Mouse (Mus musculus) lung, adult 18-20 months (tissue): Measurements from ENCODE around the gene Gm28048.

ENCODE experiments used
- DNase-seq, 2 experiments: peaks; one replicate each; pipeline ENCODE4 v3.0.0; 2022; ENCODE audit warnings: mixed read lengths in 2 of 2

Gene Gm28048

DNA sequence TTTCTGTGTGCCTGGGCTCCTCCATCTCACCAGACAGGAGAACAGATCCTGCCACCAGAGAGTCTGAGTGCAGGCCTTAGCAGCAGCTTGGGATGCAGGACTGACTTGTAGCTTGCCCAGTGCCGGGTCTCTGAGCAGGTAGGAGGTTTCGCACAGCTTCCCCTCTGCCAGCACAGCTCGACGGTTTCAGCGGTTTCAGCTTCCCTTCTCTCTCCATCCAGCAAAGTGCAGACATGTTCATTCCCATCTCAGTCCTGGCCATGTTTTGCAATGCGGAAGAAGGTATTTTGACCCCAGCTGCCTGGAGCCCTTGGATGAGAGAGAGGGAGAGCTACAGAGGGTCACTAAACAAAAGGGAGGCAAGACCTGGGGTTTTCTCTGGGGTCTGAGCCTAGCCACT, 151.2 kb downstream of the Gm28048 start:
- DNase-seq = no peak

DNA sequence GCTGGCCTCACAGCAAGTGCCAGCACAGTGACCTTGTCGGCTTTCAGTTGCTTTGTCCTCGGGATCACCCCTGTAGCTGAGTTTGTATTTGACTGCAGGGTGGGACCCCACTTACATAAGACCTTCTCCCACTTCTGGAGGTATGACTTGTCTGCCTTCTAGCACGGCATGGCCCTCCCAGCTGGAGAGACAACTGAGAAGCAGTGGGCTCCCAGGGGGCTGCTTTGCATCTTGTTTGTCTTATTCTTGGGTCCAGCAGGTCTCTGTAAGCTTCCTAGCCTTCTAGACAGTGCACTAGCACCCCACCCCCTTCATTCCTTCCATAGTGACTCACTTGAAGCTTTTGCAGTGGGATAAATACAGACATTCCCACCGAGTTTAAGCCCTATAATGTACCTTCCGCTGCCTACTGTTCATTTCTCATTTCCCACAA, 151.7 kb downstream of the Gm28048 start:
- DNase-seq = no peak

DNA sequence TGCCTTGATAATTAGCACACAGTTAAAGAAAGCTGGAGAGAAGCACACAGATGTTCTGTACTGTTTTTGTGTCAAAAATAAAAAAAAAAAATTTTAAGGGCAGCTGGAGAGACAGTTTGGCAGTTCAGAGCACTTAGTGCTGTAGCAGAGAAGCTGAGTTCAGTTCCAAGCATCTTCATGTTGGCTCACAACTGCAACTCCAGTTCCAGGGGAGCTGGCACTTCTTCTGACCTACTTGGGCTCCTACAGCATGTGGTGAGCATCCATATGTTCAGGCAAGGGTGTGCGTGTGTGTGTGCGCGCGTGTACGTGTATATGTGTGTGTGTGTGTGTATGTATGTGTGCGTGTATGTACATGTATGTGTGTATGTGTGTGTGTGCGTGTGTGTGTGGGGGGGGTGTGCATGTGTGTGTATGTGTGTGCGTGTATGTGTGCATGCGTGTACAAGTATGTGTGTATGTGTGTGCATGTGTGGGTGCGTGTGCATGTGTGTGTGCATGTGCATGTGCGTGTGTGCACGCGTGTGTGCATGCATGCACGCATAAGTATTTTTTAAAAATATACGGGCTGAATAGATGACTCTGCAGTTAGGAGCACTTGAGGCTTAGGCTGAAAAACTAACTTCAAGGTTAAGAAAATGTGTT, 152.8 kb downstream of the Gm28048 start:
- DNase-seq = no peak

- no peak for DNase-seq
Observed at GRCm38 (mm10) chr11:22827514-22828080, 154.3 kb downstream of the Gm28048 start.

- DNase-seq = no peak
Observed at GRCm38 (mm10) chr11:22826665-22827064, 155.2 kb downstream of the Gm28048 start.

- no peak for DNase-seq
Observed at GRCm38 (mm10) chr11:22826051-22826450, 155.8 kb downstream of the Gm28048 start.

- DNase-seq = no peak
Observed at GRCm38 (mm10) chr11:22825548-22825947, 156.3 kb downstream of the Gm28048 start.

DNA sequence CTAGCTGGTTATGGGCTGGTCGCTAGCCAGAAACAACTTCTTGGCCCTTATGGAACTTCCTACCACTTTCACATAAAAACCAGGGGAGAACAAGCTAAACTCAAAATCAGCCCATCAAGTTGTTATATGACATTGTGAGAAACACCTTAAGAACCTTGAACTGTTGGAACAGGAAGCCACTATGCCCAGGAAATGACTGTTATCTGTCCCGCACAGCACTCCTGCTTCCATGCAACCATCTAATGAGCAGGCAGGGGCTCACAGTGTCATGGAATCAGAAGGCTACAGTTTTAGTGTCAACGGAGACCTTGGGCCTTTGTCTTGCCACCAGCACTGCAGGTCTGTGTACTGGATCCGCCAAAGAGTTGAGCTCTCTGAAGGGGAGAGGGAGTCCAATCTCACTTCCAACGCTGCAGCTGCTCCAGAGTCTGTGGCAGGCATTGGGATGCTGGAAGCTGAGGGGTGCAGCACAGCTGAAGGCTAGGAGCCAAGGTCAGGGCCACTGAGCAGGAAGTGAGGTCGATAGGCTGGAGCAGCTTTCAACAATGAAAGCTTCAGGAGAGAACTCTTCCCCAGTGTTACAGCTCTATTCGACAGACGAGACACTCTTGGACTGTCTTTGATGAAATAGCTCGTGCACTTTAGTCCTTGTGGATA, 157.7 kb downstream of the Gm28048 start:
- no peak for DNase-seq

DNA sequence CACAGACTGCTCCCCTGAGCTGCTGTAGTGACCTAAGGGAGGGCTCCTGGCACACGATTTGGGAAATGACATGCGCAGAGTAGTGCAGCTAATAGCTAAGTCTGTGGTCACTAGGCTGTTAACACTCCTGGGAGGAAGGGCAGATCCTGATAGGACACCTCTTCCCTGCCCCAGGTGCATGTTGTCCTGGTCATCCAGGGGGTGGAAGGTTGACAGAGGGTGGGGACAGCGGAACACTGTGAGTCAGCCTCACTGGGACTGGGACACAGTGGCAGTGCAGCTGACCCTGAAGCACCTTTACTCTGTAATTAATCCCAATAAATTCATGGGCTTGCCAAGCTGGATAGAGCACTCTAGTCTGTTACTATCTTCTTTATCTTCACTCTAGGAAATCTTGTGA, 160.6 kb downstream of the Gm28048 start:
- DNase-seq = no peak

- DNase-seq = peak in 1 of 2 experiments; percentile 27
Observed at GRCm38 (mm10) chr11:22818371-22818770, 163.5 kb downstream of the Gm28048 start.

DNA sequence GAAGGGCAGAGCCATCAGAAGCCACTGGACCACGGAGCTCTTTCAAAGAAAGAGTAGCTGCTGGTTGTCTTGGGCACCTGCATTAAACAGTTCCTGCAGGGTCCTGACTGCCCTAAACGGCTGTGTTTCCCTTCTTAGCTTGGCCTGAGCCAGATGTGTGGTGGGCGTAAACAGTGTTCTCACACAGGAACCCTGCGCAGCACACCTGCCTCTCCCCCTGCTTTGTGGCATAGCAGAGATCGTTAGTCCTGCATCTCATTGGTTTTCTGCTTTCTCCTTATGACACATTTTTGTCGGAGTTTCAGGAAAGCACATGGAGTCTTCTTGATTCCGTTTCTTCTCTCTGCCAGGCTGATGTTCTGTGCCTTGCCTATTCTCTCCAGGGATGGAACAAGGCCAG, 166.0 kb downstream of the Gm28048 start:
- no peak for DNase-seq

DNA sequence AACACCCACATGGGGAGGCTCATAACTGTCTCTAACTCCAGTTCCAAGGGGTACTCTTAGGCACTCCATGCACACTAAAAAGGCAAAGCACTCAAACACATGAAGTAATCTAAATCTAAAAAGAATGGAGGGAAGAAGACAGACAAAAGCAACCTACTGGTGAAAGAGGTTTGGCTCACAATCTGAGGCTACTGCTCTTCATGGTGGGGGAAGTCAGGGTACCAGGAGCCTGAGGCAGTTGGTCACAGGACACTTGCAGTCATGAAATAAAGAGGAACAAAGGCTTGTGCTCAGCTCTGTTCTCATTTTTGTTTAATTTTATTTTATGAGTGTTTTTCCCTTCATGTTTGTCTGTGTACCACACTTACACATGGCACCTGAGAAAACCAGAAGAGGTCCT, 166.7 kb downstream of the Gm28048 start:
- no peak for DNase-seq

DNA sequence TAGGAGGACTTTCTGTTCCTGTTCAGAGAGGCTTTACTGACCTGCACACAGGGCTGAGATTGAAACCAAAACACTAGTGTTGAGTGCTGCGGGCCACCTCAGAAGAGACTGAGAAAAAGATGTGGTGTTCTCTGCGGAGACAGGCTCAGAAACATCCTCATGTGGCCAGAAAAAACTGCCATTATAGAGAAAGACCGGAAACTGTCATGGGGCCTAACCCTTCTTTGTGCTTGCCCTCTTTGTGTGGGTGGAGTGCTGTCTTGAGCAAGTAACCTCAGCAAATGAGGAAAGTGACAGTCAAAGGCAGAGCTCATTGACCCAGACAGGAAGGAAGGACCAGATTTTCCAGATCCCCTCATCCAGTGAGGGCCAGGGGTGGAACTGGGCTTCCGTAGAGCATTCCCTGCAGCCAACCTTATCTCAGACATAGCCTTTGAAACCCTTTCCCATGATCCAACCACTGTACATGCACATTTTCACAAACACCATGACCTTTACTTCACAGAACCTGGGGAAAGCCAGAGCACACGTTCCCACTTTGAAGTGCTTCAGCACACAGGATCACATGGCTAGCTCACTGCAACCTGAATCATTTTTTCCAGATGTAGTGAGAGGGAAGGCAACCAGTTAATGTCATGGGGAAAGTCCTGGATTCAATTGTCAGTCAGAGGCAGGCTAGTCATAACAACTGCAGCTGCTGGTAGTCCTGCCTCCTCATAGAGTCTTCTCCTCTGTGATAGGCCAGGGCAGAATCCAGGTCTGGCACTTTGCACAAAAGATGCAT, 167.8 kb downstream of the Gm28048 start:
- DNase-seq = peak; percentile 19 to 28

GRCm38 (mm10) chr11:22813427-22813826, 168.5 kb downstream of the Gm28048 start:
- DNase-seq = no peak

GRCm38 (mm10) chr11:22811413-22811812, 170.5 kb downstream of the Gm28048 start:
- DNase-seq = no peak

- no peak for DNase-seq
Observed at GRCm38 (mm10) chr11:22809465-22810096, 172.3 kb downstream of the Gm28048 start.

- DNase-seq = no peak
Observed at GRCm38 (mm10) chr11:22808040-22808439, 173.8 kb downstream of the Gm28048 start.

DNA sequence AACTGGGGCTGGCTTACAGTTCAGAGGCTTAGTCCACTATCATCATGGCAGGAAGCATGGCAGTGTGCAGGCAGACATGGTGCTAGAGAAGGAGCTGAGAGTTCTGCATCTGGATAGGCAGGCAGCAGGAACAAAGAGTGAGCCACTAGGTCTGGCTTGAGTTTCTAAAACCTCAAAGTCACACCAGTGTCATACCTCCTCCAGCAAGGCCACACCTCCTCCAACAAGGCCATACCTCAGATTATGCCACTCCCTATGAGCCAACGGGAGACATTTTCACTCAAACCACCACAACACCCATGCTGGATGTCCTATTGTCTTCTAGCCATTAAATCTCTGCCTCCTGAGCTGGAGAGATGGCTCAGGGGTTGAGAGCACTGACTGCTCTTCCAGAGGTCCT, 176.7 kb downstream of the Gm28048 start:
- DNase-seq = no peak

GRCm38 (mm10) chr11:22799987-22800424, 181.9 kb downstream of the Gm28048 start:
- DNase-seq = peak; percentile 43 to 74

DNA sequence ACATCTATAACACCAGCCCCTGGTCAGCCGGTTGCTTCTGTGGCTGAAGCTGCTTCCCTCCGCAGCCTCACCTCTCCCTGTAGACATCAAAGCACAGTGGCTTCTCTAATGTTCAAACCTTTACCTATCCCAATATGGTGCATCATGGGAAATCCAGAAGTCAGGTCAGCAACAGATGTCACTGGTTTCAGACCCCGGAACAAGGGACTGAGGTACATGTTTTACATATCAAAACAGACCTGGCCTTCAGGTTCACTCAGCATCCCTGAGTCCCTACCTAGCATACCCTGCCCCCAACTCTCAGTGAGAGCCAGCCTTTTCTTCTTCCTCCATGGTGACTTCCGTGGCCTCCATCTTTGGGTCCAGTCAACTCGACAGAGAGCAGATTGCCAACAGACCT, 183.0 kb downstream of the Gm28048 start:
- DNase-seq = no peak

- DNase-seq = no peak
Observed at GRCm38 (mm10) chr11:22794734-22795133, 187.2 kb downstream of the Gm28048 start.

- no peak for DNase-seq
Observed at GRCm38 (mm10) chr11:22793881-22794203, 188.0 kb downstream of the Gm28048 start.
